In genomic region chr9:80555531-80556067, GRCm38 (mm10) we compare ENCODE assay signal across 21 mouse cellular contexts.
A peak's percentile ranks its signal among the peaks of the same experiment; 100 is the strongest.
DNase-seq lines count a peak whose midpoint lies in the region; ATAC-seq and TF ChIP-seq lines count a peak whose summit lies in the region.
"Had no signal": no experiment of that assay in that cellular context is flagged by ENCODE, and none has a peak within 500 bp of the region (broad histone marks: within the 10 kb centered on the region; RNA-seq: fewer than 3 reads in every experiment).

No protein-coding gene starts in this region.

- H3K9me3 ChIP-seq in forebrain, postnatal 0 days (ENCODE audit: low read length): no peaks in the 10 kb centered on the region
- H3K9me3 ChIP-seq in forebrain, embryonic 16.5 days (ENCODE audit: control insufficient read depth, low read length): no peaks in the 10 kb centered on the region
- no peaks in the 10 kb centered on the region for H3K9me3 ChIP-seq in lung, embryonic 14.5 days (ENCODE audit: low read depth, low read length)
- H3K9me3 ChIP-seq in neural tube, embryonic 13.5 days: no peaks in the 10 kb centered on the region
- no peaks in the 10 kb centered on the region for H3K9me3 ChIP-seq in stomach, embryonic 16.5 days (replicated peaks; ENCODE audit: control insufficient read depth, low read length)
- H3K9me3 ChIP-seq: forebrain, embryonic 10.5 days; heart, embryonic 13.5 days; limb, embryonic 15.5 days; midbrain, embryonic 10.5 days had no signal

- H3K36me3 ChIP-seq in forebrain, postnatal 0 days (ENCODE audit: insufficient read depth): no peaks in the 10 kb centered on the region
- no peaks in the 10 kb centered on the region for H3K36me3 ChIP-seq in forebrain, embryonic 16.5 days (ENCODE audit: control insufficient read depth, insufficient read depth)
- no peaks in the 10 kb centered on the region for H3K36me3 ChIP-seq in lung, embryonic 14.5 days (ENCODE audit: insufficient read depth)
- H3K36me3 ChIP-seq in neural tube, embryonic 13.5 days: no peaks in the 10 kb centered on the region
- no peaks in the 10 kb centered on the region for H3K36me3 ChIP-seq in stomach, embryonic 16.5 days (ENCODE audit: control insufficient read depth, insufficient read depth, low read length)
- H3K36me3 ChIP-seq: forebrain, embryonic 10.5 days; heart, embryonic 13.5 days; limb, embryonic 15.5 days; midbrain, embryonic 10.5 days had no signal

- no peak overlapping the region for H3K4me3 ChIP-seq in forebrain, postnatal 0 days (ENCODE audit: low read depth, low read length)
- no peak overlapping the region for H3K4me3 ChIP-seq in forebrain, embryonic 16.5 days (replicated peaks; ENCODE audit: low read length)
- H3K4me3 ChIP-seq in lung, embryonic 14.5 days (ENCODE audit: low read depth, low read length): no peak overlapping the region
- no peak overlapping the region for H3K4me3 ChIP-seq in neural tube, embryonic 13.5 days
- no peak overlapping the region for H3K4me3 ChIP-seq in stomach, embryonic 16.5 days (replicated peaks; ENCODE audit: low read length)
- H3K4me3 ChIP-seq: forebrain, embryonic 10.5 days; heart, adult 2 months; heart, embryonic 13.5 days; limb, embryonic 15.5 days; midbrain, embryonic 10.5 days had no signal

- H3K4me1 ChIP-seq in forebrain, postnatal 0 days (ENCODE audit: insufficient read depth): no peaks in the 10 kb centered on the region
- no peaks in the 10 kb centered on the region for H3K4me1 ChIP-seq in forebrain, embryonic 16.5 days (replicated peaks; ENCODE audit: control insufficient read depth, insufficient read depth, low read length)
- no peaks in the 10 kb centered on the region for H3K4me1 ChIP-seq in lung, embryonic 14.5 days (ENCODE audit: insufficient read depth)
- H3K4me1 ChIP-seq in neural tube, embryonic 13.5 days (replicated peaks): no peaks in the 10 kb centered on the region
- H3K4me1 ChIP-seq in stomach, embryonic 16.5 days (ENCODE audit: control insufficient read depth, insufficient read depth, low read length): no peaks in the 10 kb centered on the region
- H3K4me1 ChIP-seq: forebrain, embryonic 10.5 days; limb, embryonic 15.5 days; midbrain, embryonic 10.5 days had no signal

- DNase-seq in forebrain, postnatal 0 days: no peak
- DNase-seq in lung, embryonic 14.5 days: peak; percentile 73
- no peak for DNase-seq in lung, postnatal 14 days
- DNase-seq in neural tube, embryonic 10.5 days (ENCODE audit: extremely low spot score, low spot score): no peak
- no peak for DNase-seq in cerebellum, adult 9-10 months
- DNase-seq: adrenal gland, postnatal 14 days; cerebellum, postnatal 10 days; gastrocnemius, postnatal 25 days; heart, adult 2 months; heart, postnatal 14 days; kidney, adult 8-10 months; kidney, postnatal 10 days; left cerebral cortex, postnatal 4 days had no signal

- H3K27ac ChIP-seq in forebrain, postnatal 0 days (ENCODE audit: low read depth, low read length): no peak overlapping the region
- no peak overlapping the region for H3K27ac ChIP-seq in forebrain, embryonic 16.5 days (ENCODE audit: low read length)
- no peak overlapping the region for H3K27ac ChIP-seq in lung, embryonic 14.5 days (ENCODE audit: low read depth)
- H3K27ac ChIP-seq in neural tube, embryonic 13.5 days (replicated peaks): no peak overlapping the region
- H3K27ac ChIP-seq in stomach, embryonic 16.5 days (ENCODE audit: low read length): no peak overlapping the region
- H3K27ac ChIP-seq: forebrain, embryonic 10.5 days; heart, adult 2 months; heart, embryonic 13.5 days; limb, embryonic 15.5 days; liver, embryonic 14.5 days; midbrain, embryonic 10.5 days had no signal

- no peaks in the 10 kb centered on the region for H3K27me3 ChIP-seq in forebrain, postnatal 0 days (ENCODE audit: insufficient read depth, low read length)
- H3K27me3 ChIP-seq in forebrain, embryonic 16.5 days (replicated peaks; ENCODE audit: control insufficient read depth, insufficient read depth, low read length): no peaks in the 10 kb centered on the region
- H3K27me3 ChIP-seq in lung, embryonic 14.5 days (ENCODE audit: insufficient read depth, low read length): no peaks in the 10 kb centered on the region
- no peaks in the 10 kb centered on the region for H3K27me3 ChIP-seq in neural tube, embryonic 13.5 days
- H3K27me3 ChIP-seq in stomach, embryonic 16.5 days (ENCODE audit: control insufficient read depth, insufficient read depth, low read length): no peaks in the 10 kb centered on the region
- H3K27me3 ChIP-seq: heart, embryonic 13.5 days; limb, embryonic 15.5 days had no signal

- ATAC-seq in forebrain, postnatal 0 days: peak; percentile 27; the same call in 1 of the 2 replicates
- ATAC-seq in forebrain, embryonic 16.5 days: no peak
- peak; percentile 90 for ATAC-seq in lung, embryonic 14.5 days (ENCODE audit: insufficient read depth)
- ATAC-seq in neural tube, embryonic 13.5 days (ENCODE audit: low read depth): peak; percentile 27; the same call in 1 of the 2 replicates
- ATAC-seq in stomach, embryonic 16.5 days (ENCODE audit: insufficient read depth, low FRiP score): peak; percentile 44; the same call in 1 of the 2 replicates

- no peak overlapping the region for H3K9ac ChIP-seq in forebrain, postnatal 0 days
- no peak overlapping the region for H3K9ac ChIP-seq in forebrain, embryonic 16.5 days (replicated peaks; ENCODE audit: low read depth, low read length)
- H3K9ac ChIP-seq in lung, embryonic 14.5 days: no peak overlapping the region
- H3K9ac ChIP-seq in neural tube, embryonic 13.5 days: no peak overlapping the region
- no peak overlapping the region for H3K9ac ChIP-seq in stomach, embryonic 16.5 days (ENCODE audit: low read length)
- H3K9ac ChIP-seq: heart, embryonic 13.5 days; limb, embryonic 15.5 days; liver, embryonic 14.5 days had no signal

- WGBS in forebrain, postnatal 0 days: 40% methylated on average over 1 of the region's 1 CpGs
- 46% methylated on average over 1 of the region's 1 CpGs for whole genome bisulfite sequencing in forebrain, embryonic 16.5 days
- WGBS in lung, embryonic 14.5 days: 31% methylated on average over 1 of the region's 1 CpGs
- 38% methylated on average over 1 of the region's 1 CpGs for WGBS in neural tube, embryonic 13.5 days
- 35% methylated on average over 1 of the region's 1 CpGs for WGBS in stomach, embryonic 16.5 days

- TF ChIP-seq CTCF in forebrain, postnatal 0 days (IDR thresholded peaks at IDR 0.05; ENCODE audit: low read depth): no peak
- no peak for TF ChIP-seq CTCF in lung, embryonic 14.5 days (IDR thresholded peaks at IDR 0.05; ENCODE audit: low read depth)

- H3K4me2 ChIP-seq in forebrain, postnatal 0 days (ENCODE audit: low read depth): no peak overlapping the region
- no peak overlapping the region for H3K4me2 ChIP-seq in forebrain, embryonic 16.5 days (ENCODE audit: low read length)
- H3K4me2 ChIP-seq in lung, embryonic 14.5 days: no peak overlapping the region
- H3K4me2 ChIP-seq in neural tube, embryonic 13.5 days: no peak overlapping the region
- H3K4me2 ChIP-seq in stomach, embryonic 16.5 days (ENCODE audit: low read depth, low read length): no peak overlapping the region
- H3K4me2 ChIP-seq: heart, embryonic 13.5 days; limb, embryonic 15.5 days had no signal
